Mouse (Mus musculus) embryo, embryonic 11.5 days (tissue): ENCODE results near the gene Lins1.

Experiments used
- DNase-seq: peaks from one replicate; pipeline ENCODE4 v3.0.0-alpha.2; 2012; ENCODE audit warnings: low read depth, low spot score

Lins1 gene

GRCm38 (mm10) chr7:66733431-66733830 lies 43.7 kb downstream of the Lins1 start:
- DNase-seq, result no peak

GRCm38 (mm10) chr7:66733882-66734281 lies 44.2 kb downstream of the Lins1 start:
- no peak for DNase-seq

GRCm38 (mm10) chr7:66734466-66734865 lies 44.8 kb downstream of the Lins1 start:
- no peak for DNase-seq

- no peak for DNase-seq
These were observed 45.3 kb downstream of the Lins1 start for GRCm38 (mm10) chr7:66734993-66735392.

GRCm38 (mm10) chr7:66737418-66737817 lies 47.7 kb downstream of the Lins1 start:
- DNase-seq, result no peak

GRCm38 (mm10) chr7:66741008-66741407 lies 51.3 kb downstream of the Lins1 start:
- DNase-seq, result no peak

GRCm38 (mm10) chr7:66741412-66741811 lies 51.7 kb downstream of the Lins1 start:
- no peak for DNase-seq

- no peak for DNase-seq
These were observed 53.7 kb downstream of the Lins1 start, which contains the start of gene Cers3 for GRCm38 (mm10) chr7:66743377-66743781. Gene Cers3, plus strand, starts transcription at chr7:66743504.

GRCm38 (mm10) chr7:66746972-66747371 lies 57.3 kb downstream of the Lins1 start:
- no peak for DNase-seq

GRCm38 (mm10) chr7:66749998-66750397 lies 60.3 kb downstream of the Lins1 start:
- DNase-seq, result no peak

GRCm38 (mm10) chr7:66753816-66754215 lies 64.1 kb downstream of the Lins1 start:
- no peak for DNase-seq

- no peak for DNase-seq
These were observed 65.9 kb downstream of the Lins1 start for GRCm38 (mm10) chr7:66755611-66756010.
